Mouse (Mus musculus): ENCODE measurements around the gene Asic2. TPM values are rescaled to one million over a fixed set of nuclear protein-coding genes. Genes with fewer than 3 reads are reported as not detected.

Asic2 gene
- polyA plus RNA-seq, 1 experiment from 2014 or later, result 0.47 TPM

DNA sequence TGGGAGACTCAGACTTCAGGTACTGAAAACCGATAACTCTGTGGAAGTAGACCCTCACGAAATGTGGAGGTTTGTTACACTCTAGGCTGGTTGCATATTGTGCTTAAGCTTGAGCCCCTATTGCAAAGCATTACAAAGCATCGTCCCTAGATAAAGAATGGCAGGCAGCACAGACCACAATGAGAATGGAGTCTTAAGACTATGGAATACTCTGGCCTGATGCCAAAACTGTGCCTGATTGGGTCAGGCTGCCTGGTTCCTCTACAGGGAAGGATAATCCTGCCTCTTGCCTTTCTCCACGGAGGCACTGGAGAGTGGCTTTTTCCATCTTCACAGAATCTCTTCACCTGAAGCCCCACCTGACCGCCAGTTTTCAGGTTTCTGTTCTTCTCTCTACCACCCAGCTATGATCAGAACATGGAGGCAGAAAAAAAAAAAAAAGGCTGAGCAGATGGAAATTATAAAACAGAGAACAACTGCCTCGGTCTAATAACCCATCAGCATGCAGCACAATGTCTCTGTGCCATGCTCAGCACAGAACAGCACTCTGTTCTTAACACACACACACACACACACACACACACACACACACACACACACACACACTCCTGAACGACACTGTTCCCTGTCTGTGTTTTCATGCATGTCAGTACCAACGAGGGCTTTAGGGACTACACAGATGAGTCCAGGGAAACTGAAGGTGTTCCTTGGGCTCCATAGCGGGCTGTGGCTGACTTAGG lies 470.4 kb downstream of the Asic2 start:
- Histone ChIP-seq H3K9ac (ENCODE audit: low read length) (no peak overlapping the region), H3K4me1 (replicated peaks; ENCODE audit: control insufficient read depth, insufficient read depth) (no peaks in the 10 kb centered on the region), H3K27me3 (ENCODE audit: control insufficient read depth, insufficient read depth, low read length) (no peaks in the 10 kb centered on the region), H3K27ac (replicated peaks) (no peak overlapping the region), H3K4me3 (ENCODE audit: low read depth, low read length) (no peak overlapping the region), H3K4me2 (replicated peaks; ENCODE audit: low read depth) (no peak overlapping the region), H3K9me3 (ENCODE audit: control insufficient read depth, low read length) (no peaks in the 10 kb centered on the region), H3K36me3 (ENCODE audit: control insufficient read depth, insufficient read depth, low read length) (no peaks in the 10 kb centered on the region)
- ATAC-seq (ENCODE audit: low FRiP score, low TSS enrichment), result no peak
- DNase-seq (ENCODE audit: low spot score), result no peak
- no peak for TF ChIP-seq EP300 (optimal IDR thresholded peaks at IDR 0.05)
- TF ChIP-seq CTCF (IDR thresholded peaks at IDR 0.05; ENCODE audit: low read depth), result no peak
- WGBS, result 57% methylated on average over 9 of the region's 9 CpGs

DNA sequence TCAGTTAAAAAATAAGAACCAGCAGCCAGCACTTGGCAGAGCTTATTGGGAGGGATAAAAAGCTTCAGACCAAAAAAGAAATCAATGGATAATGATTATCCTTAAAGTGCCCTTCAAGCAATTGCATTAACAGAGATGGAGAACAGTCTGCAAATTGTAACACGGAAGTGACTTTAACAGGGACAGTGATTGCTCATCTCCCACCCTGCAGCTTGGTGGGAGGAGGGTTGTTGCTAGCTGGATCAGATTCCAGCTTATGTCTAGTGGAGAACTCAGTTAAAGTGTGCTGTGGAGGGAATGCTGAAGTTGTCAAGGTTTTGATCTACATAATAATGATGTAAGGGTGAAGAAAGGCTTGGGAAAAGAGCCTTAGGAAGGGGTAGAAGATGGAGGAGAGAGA lies 471.8 kb downstream of the Asic2 start:
- Histone ChIP-seq H3K27me3 (ENCODE audit: control insufficient read depth, insufficient read depth, low read length) (no peaks in the 10 kb centered on the region), H3K27ac (replicated peaks) (no peak overlapping the region), H3K4me3 (ENCODE audit: low read depth, low read length) (no peak overlapping the region), H3K9ac (ENCODE audit: low read length) (no peak overlapping the region), H3K4me2 (replicated peaks; ENCODE audit: low read depth) (no peak overlapping the region), H3K9me3 (ENCODE audit: control insufficient read depth, low read length) (no peaks in the 10 kb centered on the region), H3K36me3 (ENCODE audit: control insufficient read depth, insufficient read depth, low read length) (no peaks in the 10 kb centered on the region), H3K4me1 (replicated peaks; ENCODE audit: control insufficient read depth, insufficient read depth) (no peaks in the 10 kb centered on the region)
- 30% methylated on average over 1 of the region's 1 CpGs for WGBS
- TF ChIP-seq EP300 (optimal IDR thresholded peaks at IDR 0.05) (no peak), CTCF (IDR thresholded peaks at IDR 0.05; ENCODE audit: low read depth) (no peak)
- no peak for DNase-seq (ENCODE audit: low spot score)
- no peak for ATAC-seq (ENCODE audit: low FRiP score, low TSS enrichment)

- DNase-seq (ENCODE audit: low spot score) (no peak), ATAC-seq (ENCODE audit: low FRiP score, low TSS enrichment) (no peak)
- TF ChIP-seq EP300 (optimal IDR thresholded peaks at IDR 0.05), result no peak
- no peak for TF ChIP-seq CTCF (IDR thresholded peaks at IDR 0.05; ENCODE audit: low read depth)
- H3K36me3 ChIP-seq (ENCODE audit: control insufficient read depth, insufficient read depth, low read length), result no peaks in the 10 kb centered on the region
- H3K9me3 ChIP-seq (ENCODE audit: control insufficient read depth, low read length), result no peaks in the 10 kb centered on the region
- H3K9ac ChIP-seq (ENCODE audit: low read length), result no peak overlapping the region
- H3K27ac ChIP-seq (replicated peaks), result no peak overlapping the region
- no peaks in the 10 kb centered on the region for H3K4me1 ChIP-seq (replicated peaks; ENCODE audit: control insufficient read depth, insufficient read depth)
- no peaks in the 10 kb centered on the region for H3K27me3 ChIP-seq (ENCODE audit: control insufficient read depth, insufficient read depth, low read length)
- H3K4me3 ChIP-seq (ENCODE audit: low read depth, low read length), result no peak overlapping the region
- 43% methylated on average over 5 of the region's 5 CpGs for WGBS
- H3K4me2 ChIP-seq (replicated peaks; ENCODE audit: low read depth), result no peak overlapping the region
These were observed 475.9 kb downstream of the Asic2 start for GRCm38 (mm10) chr11:81492351-81492750.

DNA sequence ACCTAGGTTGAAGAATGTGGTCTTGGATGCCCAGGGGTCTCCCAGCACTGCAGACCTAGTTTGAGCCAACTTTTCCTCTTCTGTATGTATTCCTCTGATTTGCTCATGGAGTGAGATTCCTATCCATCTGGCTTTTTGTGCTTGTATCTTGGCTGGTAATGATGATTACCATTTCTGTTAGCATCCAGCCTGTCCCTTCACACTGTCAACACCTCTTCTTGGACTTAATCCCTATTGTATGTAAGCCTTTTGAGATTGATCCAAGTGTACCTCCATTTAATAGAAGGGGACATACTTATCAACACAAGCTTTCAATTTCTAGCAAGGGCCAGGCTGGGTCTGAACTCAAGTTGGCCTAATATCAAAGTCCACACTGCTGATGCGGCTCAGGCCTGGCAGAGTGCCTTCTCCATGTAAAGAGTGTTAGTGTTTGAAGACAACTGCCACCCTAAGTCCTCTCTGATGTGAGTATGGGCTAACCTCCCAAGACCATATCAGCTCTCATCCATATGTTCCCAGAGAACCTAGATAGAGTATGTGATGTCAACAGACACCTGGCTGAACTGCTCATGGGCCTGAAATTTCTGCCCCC lies 479.0 kb downstream of the Asic2 start:
- H3K27ac ChIP-seq (replicated peaks), result no peak overlapping the region
- TF ChIP-seq EP300 (optimal IDR thresholded peaks at IDR 0.05) (no peak), CTCF (IDR thresholded peaks at IDR 0.05; ENCODE audit: low read depth) (no peak)
- no peak for ATAC-seq (ENCODE audit: low FRiP score, low TSS enrichment)
- H3K4me3 ChIP-seq (ENCODE audit: low read depth, low read length), result no peak overlapping the region
- H3K27me3 ChIP-seq (ENCODE audit: control insufficient read depth, insufficient read depth, low read length), result no peaks in the 10 kb centered on the region
- H3K9me3 ChIP-seq (ENCODE audit: control insufficient read depth, low read length), result no peaks in the 10 kb centered on the region
- H3K4me1 ChIP-seq (replicated peaks; ENCODE audit: control insufficient read depth, insufficient read depth), result no peaks in the 10 kb centered on the region
- H3K9ac ChIP-seq (ENCODE audit: low read length), result no peak overlapping the region
- H3K4me2 ChIP-seq (replicated peaks; ENCODE audit: low read depth), result no peak overlapping the region
- DNase-seq (ENCODE audit: low spot score), result no peak
- 76% methylated on average over 1 of the region's 1 CpGs for WGBS
- H3K36me3 ChIP-seq (ENCODE audit: control insufficient read depth, insufficient read depth, low read length), result no peaks in the 10 kb centered on the region

- 81% methylated on average over 5 of the region's 5 CpGs for WGBS
- H3K4me2 ChIP-seq (replicated peaks; ENCODE audit: low read depth), result no peak overlapping the region
- H3K27me3 ChIP-seq (ENCODE audit: control insufficient read depth, insufficient read depth, low read length), result no peaks in the 10 kb centered on the region
These were observed 479.6 kb downstream of the Asic2 start for GRCm38 (mm10) chr11:81488681-81489080.

DNA sequence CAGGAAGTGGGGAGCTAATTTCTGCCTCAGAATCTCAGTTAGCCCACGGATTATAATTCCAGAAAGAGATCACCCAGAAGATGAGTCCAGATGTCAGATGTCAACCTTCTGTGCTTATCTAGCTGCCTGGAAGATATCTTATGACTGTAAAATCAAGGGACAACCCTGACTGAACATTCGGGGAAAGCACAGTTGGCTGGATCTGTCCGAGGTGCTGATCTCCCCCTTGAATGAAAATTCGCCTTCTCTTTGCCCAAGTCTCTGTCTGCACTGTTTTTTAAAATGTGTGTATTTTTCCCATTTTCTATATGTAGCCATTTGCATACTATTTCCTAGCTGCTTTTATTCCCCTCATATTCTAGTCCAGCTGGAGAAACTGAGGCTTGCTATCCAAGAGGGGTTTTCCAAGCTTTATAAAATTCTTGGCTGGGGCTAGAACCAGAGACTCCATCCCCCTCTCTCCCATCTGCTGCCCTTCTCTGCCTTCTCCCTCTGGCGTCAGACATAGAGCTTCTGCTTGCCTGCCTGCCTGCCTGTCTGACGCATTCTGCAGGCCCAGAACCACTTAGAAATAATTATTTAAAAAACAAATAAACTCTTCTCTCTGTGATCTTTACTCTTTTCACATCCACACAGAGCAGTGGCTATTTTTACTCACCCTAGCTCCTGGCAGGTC lies 481.9 kb downstream of the Asic2 start:
- DNase-seq (ENCODE audit: low spot score), result peak; percentile 18

More at GRCm38 (mm10) chr11:81488681-81489080, 479.6 kb downstream of the Asic2 start:
- Histone ChIP-seq H3K9me3 (ENCODE audit: control insufficient read depth, low read length) (no peaks in the 10 kb centered on the region), H3K27ac (replicated peaks) (no peak overlapping the region), H3K36me3 (ENCODE audit: control insufficient read depth, insufficient read depth, low read length) (no peaks in the 10 kb centered on the region), H3K9ac (ENCODE audit: low read length) (no peak overlapping the region), H3K4me1 (replicated peaks; ENCODE audit: control insufficient read depth, insufficient read depth) (no peaks in the 10 kb centered on the region), H3K4me3 (ENCODE audit: low read depth, low read length) (no peak overlapping the region)
- DNase-seq (ENCODE audit: low spot score) (no peak), ATAC-seq (ENCODE audit: low FRiP score, low TSS enrichment) (no peak)
- TF ChIP-seq CTCF (IDR thresholded peaks at IDR 0.05; ENCODE audit: low read depth), result no peak
- TF ChIP-seq EP300 (optimal IDR thresholded peaks at IDR 0.05), result no peak

More for the DNA sequence above, 481.9 kb downstream of the Asic2 start:
- Histone ChIP-seq H3K27me3 (ENCODE audit: control insufficient read depth, insufficient read depth, low read length) (no peaks in the 10 kb centered on the region), H3K4me3 (ENCODE audit: low read depth, low read length) (no peak overlapping the region), H3K9me3 (ENCODE audit: control insufficient read depth, low read length) (no peaks in the 10 kb centered on the region), H3K4me1 (replicated peaks; ENCODE audit: control insufficient read depth, insufficient read depth) (no peaks in the 10 kb centered on the region), H3K36me3 (ENCODE audit: control insufficient read depth, insufficient read depth, low read length) (no peaks in the 10 kb centered on the region), H3K4me2 (replicated peaks; ENCODE audit: low read depth) (no peak overlapping the region), H3K9ac (ENCODE audit: low read length) (no peak overlapping the region), H3K27ac (replicated peaks) (no peak overlapping the region)
- TF ChIP-seq CTCF (IDR thresholded peaks at IDR 0.05; ENCODE audit: low read depth), result no peak
- no peak for TF ChIP-seq EP300 (optimal IDR thresholded peaks at IDR 0.05)
- no peak for ATAC-seq (ENCODE audit: low FRiP score, low TSS enrichment)
- WGBS, result 16% methylated on average over 6 of the region's 6 CpGs

Measured in stomach, postnatal 0 days (tissue).